Mouse (Mus musculus) megakaryocyte, embryonic 14.5 days (primary cell): ENCODE measurements around the gene Icam1. TPM values are rescaled to one million over a fixed set of nuclear protein-coding genes. Genes with fewer than 3 reads are reported as not detected.
"Not testable (repeated sequence)": the region's sequence is repeated elsewhere in the genome, so short reads cannot be mapped to it uniquely, and the experiment has no call there.

Experiments used
- H3K27me3 ChIP-seq: replicated peaks from 2 replicates; pipeline ENCODE3; 2012; ENCODE audit warnings: inconsistent platforms
- H3K36me3 ChIP-seq: replicated peaks from 2 replicates; pipeline ENCODE3; 2012; ENCODE audit warnings: low read length, inconsistent platforms, mixed read lengths
- H3K4me1 ChIP-seq: 2 replicates; pipeline ENCODE4 v1.6.1; 2012; ENCODE audit warnings: inconsistent platforms
- H3K4me3 ChIP-seq: replicated peaks from 2 replicates; pipeline ENCODE3; 2012; ENCODE audit warnings: moderate library complexity, mild to moderate bottlenecking, inconsistent platforms
- H3K9me3 ChIP-seq: 2 replicates; pipeline ENCODE4 v1.6.1; 2012; ENCODE audit warnings: inconsistent platforms
- FLI1 ChIP-seq: IDR thresholded peaks from 2 replicates; pipeline ENCODE4 v1.6.1; 2012; ENCODE audit warnings: low read length, inconsistent platforms, mixed read lengths
- GATA1 ChIP-seq: IDR thresholded peaks from 3 replicates; pipeline ENCODE4 v1.6.1; 2012; ENCODE audit warnings: mixed read lengths, low read length, inconsistent platforms, borderline replicate concordance
- polyA plus RNA-seq: library from polyadenylated mRNA; stranded (reverse); fragments of >175 nt; gene quantifications from 2 replicates; pipeline ENCODE4 v1.2.3, GENCODE M21; 2012; ENCODE audit warnings: low replicate concordance; ENCODE audit not compliant: insufficient read depth

The Icam1 gene
- polyA plus RNA-seq, 1 experiment: 10.8 TPM

DNA sequence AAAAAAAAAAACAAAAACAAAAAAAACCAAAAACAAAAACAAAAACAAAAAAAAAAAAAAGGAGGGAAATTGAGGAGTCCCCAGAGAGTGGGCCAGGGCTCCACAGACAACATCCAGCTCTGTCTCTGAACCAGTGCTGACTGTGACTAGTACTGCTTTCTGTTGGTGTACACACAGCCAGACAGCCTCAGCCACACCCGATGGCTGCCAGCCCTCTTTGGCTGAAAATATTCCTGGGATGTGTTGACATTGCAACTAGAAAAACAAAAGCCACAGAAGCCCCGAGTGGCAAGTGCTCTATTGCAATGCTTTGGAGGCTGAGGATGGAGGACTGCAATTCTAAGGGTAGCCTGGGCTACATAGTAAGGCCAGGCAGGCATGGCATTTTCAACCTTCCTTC lies 5.4 kb upstream of the Icam1 start:
- H3K27me3 ChIP-seq: peaks cover 9% of the 10 kb centered on the region
- H3K4me1 ChIP-seq: peaks cover 33% of the 10 kb centered on the region
- H3K36me3 ChIP-seq: peaks cover 37% of the 10 kb centered on the region
- H3K4me3 ChIP-seq: no peak overlapping the region
- no peak for TF ChIP-seq FLI1
- TF ChIP-seq GATA1: no peak
- no peaks in the 10 kb centered on the region for H3K9me3 ChIP-seq

GRCm38 (mm10) chr9:21010939-21011541 lies 4.7 kb upstream of the Icam1 start:
- peaks cover 40% of the 10 kb centered on the region for H3K4me1 ChIP-seq
- H3K27me3 ChIP-seq: peaks cover 16% of the 10 kb centered on the region
- peaks cover 30% of the 10 kb centered on the region for H3K36me3 ChIP-seq
- H3K9me3 ChIP-seq, H3K4me3 ChIP-seq: not testable (repeated sequence)

- peaks cover 48% of the 10 kb centered on the region for H3K4me1 ChIP-seq
- peaks cover 24% of the 10 kb centered on the region for H3K27me3 ChIP-seq
- H3K36me3 ChIP-seq: peaks cover 22% of the 10 kb centered on the region
- no peaks in the 10 kb centered on the region for H3K9me3 ChIP-seq
- peak overlapping the region; percentile 74 for H3K4me3 ChIP-seq
- TF ChIP-seq GATA1 (no peak), FLI1 (no peak)
Observed at GRCm38 (mm10) chr9:21011846-21012312, 3.9 kb upstream of the Icam1 start.

GRCm38 (mm10) chr9:21012368-21012767 lies 3.4 kb upstream of the Icam1 start:
- peaks cover 53% of the 10 kb centered on the region for H3K4me1 ChIP-seq
- H3K27me3 ChIP-seq: peaks cover 28% of the 10 kb centered on the region
- peak overlapping the region; percentile 74 for H3K4me3 ChIP-seq
- TF ChIP-seq GATA1 (no peak), FLI1 (no peak)
- H3K36me3 ChIP-seq: peaks cover 17% of the 10 kb centered on the region
- H3K9me3 ChIP-seq: no peaks in the 10 kb centered on the region

DNA sequence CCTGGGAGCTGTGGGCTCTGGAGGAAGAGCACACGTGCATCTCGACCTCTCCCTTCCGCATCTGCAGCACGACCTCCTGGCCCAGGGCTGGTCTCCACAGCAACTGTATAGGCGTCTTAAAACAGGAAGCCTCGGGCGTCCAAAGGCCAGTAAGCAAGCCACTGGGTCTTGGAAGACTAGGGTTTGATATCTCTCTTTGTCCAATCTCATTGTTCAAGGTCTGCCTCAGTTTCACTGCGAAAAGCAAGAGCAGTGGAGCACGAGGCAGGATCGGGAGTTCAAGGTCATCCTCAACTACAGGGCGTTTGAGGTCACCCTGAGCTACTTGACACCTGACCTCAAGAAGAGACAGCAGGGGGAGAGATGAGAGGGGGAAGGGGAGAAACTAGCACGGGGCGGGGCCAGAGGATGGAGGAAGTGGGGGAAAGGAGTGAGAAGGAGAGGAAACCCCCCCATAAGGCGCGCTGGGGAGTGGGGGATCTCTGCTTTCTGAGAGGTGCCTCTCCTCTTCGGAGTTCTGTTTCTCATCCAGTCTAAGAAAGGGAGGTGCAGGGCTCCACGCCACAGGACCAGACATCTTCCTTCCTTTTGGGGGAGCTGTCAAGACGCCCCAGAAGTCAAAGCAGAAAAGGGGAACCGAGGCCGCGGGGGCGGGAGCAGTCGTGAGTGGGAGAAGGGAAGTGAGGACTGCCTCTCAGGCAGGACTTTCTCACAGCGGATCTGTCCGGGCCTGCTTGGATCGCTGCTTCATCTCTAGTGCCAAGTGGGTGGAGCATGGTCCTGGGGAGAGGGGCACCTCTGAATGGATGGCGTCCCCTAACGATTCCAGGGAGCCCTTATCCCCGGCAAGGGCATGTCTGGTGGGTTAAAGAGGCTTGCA lies 854 bp upstream of the Icam1 start:
- no peak for TF ChIP-seq FLI1
- TF ChIP-seq GATA1: no peak
- H3K27me3 ChIP-seq: peaks cover 43% of the 10 kb centered on the region
- peaks cover 60% of the 10 kb centered on the region for H3K4me1 ChIP-seq
- H3K4me3 ChIP-seq: peak overlapping the region; percentile 93
- no peaks in the 10 kb centered on the region for H3K9me3 ChIP-seq
- peaks cover 10% of the 10 kb centered on the region for H3K36me3 ChIP-seq

DNA sequence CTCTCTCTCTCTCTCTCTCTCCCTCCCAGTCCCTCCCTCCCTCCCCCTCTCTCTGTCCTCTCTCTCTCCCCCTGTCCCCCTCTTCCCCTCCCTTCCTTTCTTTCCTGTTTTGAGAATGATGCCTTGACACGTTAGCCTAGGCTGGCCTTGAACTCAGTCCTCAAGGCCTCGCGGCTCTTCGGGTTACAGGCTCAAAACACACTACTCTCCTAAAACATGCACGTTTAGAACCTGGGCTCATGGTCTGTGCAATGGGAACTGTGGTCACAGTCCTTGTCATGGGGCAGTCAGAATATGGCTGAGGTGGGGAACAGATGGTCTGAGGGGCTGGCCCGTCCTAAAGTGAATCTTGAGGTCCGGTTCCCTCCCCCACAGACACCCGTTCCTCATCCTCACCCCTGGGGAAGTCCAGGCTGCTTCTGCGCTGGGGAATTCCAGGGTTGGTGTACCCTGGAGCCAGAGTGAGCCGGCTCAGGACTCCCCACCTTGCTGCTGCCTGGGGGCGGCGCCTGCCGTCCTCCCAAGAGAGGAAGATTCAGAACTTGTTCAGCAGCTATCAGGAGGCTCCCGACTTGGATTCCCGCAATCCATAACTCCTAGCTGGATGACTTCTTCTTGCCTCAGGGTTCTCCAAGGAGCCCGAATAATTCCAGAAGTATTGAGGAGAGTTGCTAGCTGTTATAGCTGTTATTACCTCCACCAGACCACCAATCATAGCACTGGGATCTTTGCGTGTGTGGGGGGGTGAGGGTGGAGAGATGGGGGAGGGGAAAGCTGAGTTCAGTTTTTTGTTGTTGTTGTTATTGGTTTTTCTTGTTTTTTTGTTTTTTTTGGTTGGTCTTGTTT lies 769 bp downstream of the Icam1 start:
- Histone ChIP-seq H3K36me3 (peaks cover 16% of the 10 kb centered on the region), H3K9me3 (no peaks in the 10 kb centered on the region), H3K4me3 (peak overlapping the region; percentile 93), H3K27me3 (peaks cover 50% of the 10 kb centered on the region), H3K4me1 (peaks cover 55% of the 10 kb centered on the region)
- no peak for TF ChIP-seq GATA1
- no peak for TF ChIP-seq FLI1

DNA sequence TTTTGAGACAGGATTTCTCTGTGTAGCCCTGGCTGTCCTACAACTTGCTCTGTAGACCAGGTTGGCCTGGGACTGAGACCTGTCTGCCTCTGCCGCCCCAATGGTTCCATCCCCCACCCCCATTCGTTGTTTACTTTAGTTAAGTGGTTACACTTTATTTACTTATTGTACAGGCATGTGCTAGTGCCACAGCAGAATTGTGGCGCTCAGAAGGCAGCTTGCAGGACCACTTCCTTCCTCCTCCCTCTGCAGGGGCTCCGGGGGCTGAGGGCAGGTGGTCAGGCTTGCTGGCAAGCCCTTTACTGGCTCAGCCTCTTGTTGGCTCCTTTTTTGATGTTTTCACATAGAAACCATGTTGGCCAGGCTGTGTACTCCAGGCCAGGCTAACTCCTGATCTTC lies 1.4 kb downstream of the Icam1 start:
- peaks cover 16% of the 10 kb centered on the region for H3K36me3 ChIP-seq
- TF ChIP-seq FLI1 (no peak), GATA1 (no peak)
- peaks cover 54% of the 10 kb centered on the region for H3K4me1 ChIP-seq
- H3K27me3 ChIP-seq: peaks cover 56% of the 10 kb centered on the region
- no peaks in the 10 kb centered on the region for H3K9me3 ChIP-seq
- H3K4me3 ChIP-seq: peak overlapping the region; percentile 93

DNA sequence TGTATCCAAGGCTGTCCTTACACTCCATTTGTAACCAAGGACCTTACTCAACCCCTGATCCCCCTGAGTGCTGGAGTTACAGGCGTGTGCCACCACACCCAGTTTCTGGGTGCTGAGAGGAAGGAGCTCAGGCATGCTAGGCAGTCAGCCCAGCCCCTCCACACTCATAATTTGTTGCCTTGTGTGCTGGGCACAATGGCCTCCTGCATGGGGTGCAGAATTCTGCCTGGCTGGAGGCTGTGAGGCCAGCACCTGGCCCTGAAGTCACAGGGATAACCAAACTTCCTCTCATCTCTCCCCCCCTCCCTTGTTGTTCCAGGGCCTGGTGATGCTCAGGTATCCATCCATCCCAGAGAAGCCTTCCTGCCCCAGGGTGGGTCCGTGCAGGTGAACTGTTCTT lies 2.8 kb downstream of the Icam1 start:
- TF ChIP-seq GATA1 (no peak), FLI1 (no peak)
- no peaks in the 10 kb centered on the region for H3K9me3 ChIP-seq
- peak overlapping the region; percentile 73 for H3K4me3 ChIP-seq
- peaks cover 49% of the 10 kb centered on the region for H3K4me1 ChIP-seq
- peaks cover 60% of the 10 kb centered on the region for H3K27me3 ChIP-seq
- H3K36me3 ChIP-seq: peaks cover 16% of the 10 kb centered on the region

DNA sequence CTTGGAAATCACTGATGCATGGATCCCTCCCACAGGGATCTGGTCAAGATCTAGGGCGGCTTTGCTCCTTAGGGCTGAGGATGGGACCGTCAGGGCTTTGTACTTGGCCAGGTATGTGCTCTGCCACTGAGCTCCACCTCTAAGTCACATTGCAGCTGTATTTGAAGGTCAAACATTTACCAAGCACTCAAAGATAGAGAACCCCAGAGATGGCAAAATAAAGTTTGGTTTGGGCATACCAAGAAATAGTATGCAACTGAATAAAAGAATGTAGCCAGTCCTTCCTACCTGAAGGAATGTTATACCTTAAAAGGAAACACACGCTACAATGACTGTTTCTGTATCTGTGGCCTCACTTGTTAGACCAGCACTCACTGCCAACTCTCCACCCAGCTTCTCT lies 5.6 kb downstream of the Icam1 start:
- H3K4me3 ChIP-seq: no peak overlapping the region
- peaks cover 24% of the 10 kb centered on the region for H3K36me3 ChIP-seq
- peaks cover 25% of the 10 kb centered on the region for H3K4me1 ChIP-seq
- TF ChIP-seq GATA1 (no peak), FLI1 (no peak)
- no peaks in the 10 kb centered on the region for H3K9me3 ChIP-seq
- peaks cover 50% of the 10 kb centered on the region for H3K27me3 ChIP-seq

DNA sequence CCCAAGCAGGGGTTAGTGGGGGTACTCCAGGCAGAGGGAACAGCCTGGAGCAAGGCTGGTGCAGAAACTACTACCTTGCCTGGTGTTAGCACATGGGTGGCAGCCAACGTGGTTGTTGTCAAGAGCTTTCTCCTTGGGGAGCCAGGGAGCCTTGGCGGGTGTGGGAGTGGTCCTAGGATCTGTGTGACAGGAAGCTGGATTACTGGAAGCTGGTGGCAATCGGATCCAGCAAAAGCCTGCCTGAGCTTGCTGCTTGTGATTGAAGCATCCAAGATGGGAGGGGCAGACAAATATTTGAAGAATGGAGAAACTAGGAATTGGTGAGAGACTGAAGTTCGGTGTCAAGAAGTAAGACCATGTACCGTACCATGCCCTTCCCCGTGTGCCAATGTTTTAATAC lies 6.5 kb downstream of the Icam1 start:
- peaks cover 32% of the 10 kb centered on the region for H3K36me3 ChIP-seq
- H3K4me1 ChIP-seq: peaks cover 19% of the 10 kb centered on the region
- peaks cover 50% of the 10 kb centered on the region for H3K27me3 ChIP-seq

More for the DNA sequence above, 6.5 kb downstream of the Icam1 start:
- Histone ChIP-seq H3K9me3 (no peaks in the 10 kb centered on the region), H3K4me3 (peak overlapping the region; percentile 48)
- TF ChIP-seq FLI1: no peak
- no peak for TF ChIP-seq GATA1
